Mouse (Mus musculus): ENCODE measurements around the gene Epb41l3.

DNA sequence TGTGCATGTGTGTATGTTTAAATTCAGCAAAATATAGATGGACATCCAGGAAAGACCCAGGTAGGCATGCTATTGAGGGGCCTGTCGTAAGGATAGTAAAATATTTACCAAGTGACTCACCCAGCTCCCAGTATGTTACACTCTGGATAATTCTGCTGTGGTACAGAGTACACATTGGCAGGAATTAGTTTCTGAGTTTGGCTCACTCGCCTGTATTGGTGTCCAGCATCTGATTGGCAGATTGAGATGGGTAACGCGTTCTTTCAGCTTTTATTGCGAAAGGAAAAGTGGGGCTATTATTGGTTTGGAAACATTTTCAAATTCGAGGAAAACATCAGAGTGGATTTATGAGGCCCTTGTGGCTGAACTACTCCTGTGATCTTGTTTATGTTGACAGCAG, 145.9 kb downstream of the Epb41l3 start:
- no peak for TF ChIP-seq POLR2A (IDR thresholded peaks at IDR 0.05; ENCODE audit: low read depth, low read length)
- no peak for TF ChIP-seq CTCF (IDR thresholded peaks at IDR 0.05; ENCODE audit: extremely low read depth, insufficient read length, insufficient replicate concordance, low read depth, low read length)
